Mouse (Mus musculus) midbrain, embryonic 12.5 days (tissue): ENCODE data around the gene Fgf10. TPM values are rescaled to one million over a fixed set of nuclear protein-coding genes. Genes with fewer than 3 reads are reported as not detected.

Experiments
- ATAC-seq: fragments of 200-750 bp; cut with Nextera tagmentation; 2 replicates; pipeline ENCODE4 v1.8.0; 2017; ENCODE audit warnings: low read depth, moderate TSS enrichment, moderate library complexity; ENCODE audit not compliant: low FRiP score
- H3K27ac ChIP-seq: fragments of 300-500 bp; sonication (generic); replicated peaks from 2 replicates; pipeline ENCODE4 v1.5.1; 2016; ENCODE audit warnings: mild to moderate bottlenecking
- H3K27me3 ChIP-seq: fragments of 300-500 bp; sonication (generic); 2 replicates; pipeline ENCODE4 v1.6.1; 2016; ENCODE audit warnings: mild to moderate bottlenecking
- H3K36me3 ChIP-seq: fragments of 300-500 bp; sonication (generic); 2 replicates; pipeline ENCODE4 v1.6.1; 2016
- H3K4me1 ChIP-seq: fragments of 300-500 bp; sonication (generic); 2 replicates; pipeline ENCODE4 v1.6.1; 2016
- H3K4me2 ChIP-seq: fragments of 300-500 bp; sonication (generic); replicated peaks from 2 replicates; pipeline ENCODE4 v1.6.1; 2016; ENCODE audit warnings: mild to moderate bottlenecking, moderate library complexity
- H3K4me3 ChIP-seq: fragments of 300-500 bp; sonication (generic); 2 replicates; pipeline ENCODE4 v1.5.1; 2016; ENCODE audit warnings: mild to moderate bottlenecking
- H3K9ac ChIP-seq: fragments of 300-500 bp; sonication (generic); replicated peaks from 2 replicates; pipeline ENCODE4 v1.6.1; 2016; ENCODE audit warnings: mild to moderate bottlenecking, moderate library complexity
- H3K9me3 ChIP-seq: fragments of 300-500 bp; sonication (generic); 2 replicates; pipeline ENCODE4 v1.6.1; 2016; ENCODE audit warnings: mild to moderate bottlenecking
- WGBS: fragments of 180-500 bp; shearing (Covaris S2); methylation state at CpG from one replicate; pipeline ENCODE4 v1.1.7; 2016; 5-methylcytosine and 5-hydroxymethylcytosine counted together
- polyA plus RNA-seq: library from polyadenylated mRNA; unstranded; fragments of >200 nt; fragmentation: Nextera tagmentation; extraction: Ambion mirVana; gene quantifications from 2 replicates; pipeline ENCODE4 v1.2.1, GENCODE M21; 2016

The Fgf10 gene
- polyA plus RNA-seq, 1 experiment from 2014 or later = 0.56 TPM

GRCm38 (mm10) chr13:118800176-118800575 is 130.6 kb downstream of the Fgf10 start:
- H3K27ac ChIP-seq = no peak overlapping the region
- H3K9me3 ChIP-seq = no peaks in the 10 kb centered on the region
- H3K4me3 ChIP-seq = no peak overlapping the region
- no peaks in the 10 kb centered on the region for H3K36me3 ChIP-seq
- WGBS = 91% methylated on average over 4 of the region's 4 CpGs
- no peak for ATAC-seq
- H3K4me2 ChIP-seq = no peak overlapping the region
- H3K4me1 ChIP-seq = no peaks in the 10 kb centered on the region
- H3K9ac ChIP-seq = no peak overlapping the region
- no peaks in the 10 kb centered on the region for H3K27me3 ChIP-seq

- H3K4me1 ChIP-seq = no peaks in the 10 kb centered on the region
- 67% methylated on average over 3 of the region's 3 CpGs for WGBS
- no peaks in the 10 kb centered on the region for H3K27me3 ChIP-seq
- H3K36me3 ChIP-seq = no peaks in the 10 kb centered on the region
- H3K9ac ChIP-seq = no peak overlapping the region
- no peak for ATAC-seq
- H3K4me3 ChIP-seq = no peak overlapping the region
- H3K4me2 ChIP-seq = no peak overlapping the region
- H3K27ac ChIP-seq = no peak overlapping the region
- H3K9me3 ChIP-seq = no peaks in the 10 kb centered on the region
Observed at GRCm38 (mm10) chr13:118806662-118807061, 137.1 kb downstream of the Fgf10 start.

GRCm38 (mm10) chr13:118819785-118820184 is 150.2 kb downstream of the Fgf10 start:
- Histone ChIP-seq H3K4me1 (no peaks in the 10 kb centered on the region), H3K4me3 (no peak overlapping the region), H3K9ac (no peak overlapping the region), H3K27me3 (no peaks in the 10 kb centered on the region), H3K9me3 (no peaks in the 10 kb centered on the region), H3K36me3 (no peaks in the 10 kb centered on the region), H3K4me2 (no peak overlapping the region), H3K27ac (no peak overlapping the region)
- ATAC-seq = no peak
- 87% methylated on average over 6 of the region's 6 CpGs for WGBS

GRCm38 (mm10) chr13:118823113-118823512 is 153.5 kb downstream of the Fgf10 start:
- Histone ChIP-seq H3K27me3 (no peaks in the 10 kb centered on the region), H3K9ac (no peak overlapping the region), H3K4me2 (no peak overlapping the region), H3K27ac (no peak overlapping the region), H3K36me3 (no peaks in the 10 kb centered on the region), H3K9me3 (no peaks in the 10 kb centered on the region), H3K4me1 (no peaks in the 10 kb centered on the region), H3K4me3 (no peak overlapping the region)
- WGBS = 86% methylated on average over 2 of the region's 2 CpGs
- no peak for ATAC-seq

GRCm38 (mm10) chr13:118825102-118825501 is 155.5 kb downstream of the Fgf10 start:
- WGBS = 94% methylated on average over 4 of the region's 4 CpGs
- no peak overlapping the region for H3K4me2 ChIP-seq
- no peaks in the 10 kb centered on the region for H3K27me3 ChIP-seq
- H3K9ac ChIP-seq = no peak overlapping the region
- H3K4me3 ChIP-seq = no peak overlapping the region
- H3K4me1 ChIP-seq = no peaks in the 10 kb centered on the region
- ATAC-seq = no peak
- H3K36me3 ChIP-seq = no peaks in the 10 kb centered on the region
- H3K27ac ChIP-seq = no peak overlapping the region
- H3K9me3 ChIP-seq = no peaks in the 10 kb centered on the region

- Histone ChIP-seq H3K9ac (no peak overlapping the region), H3K27me3 (no peaks in the 10 kb centered on the region)
- no peak for ATAC-seq
Observed at GRCm38 (mm10) chr13:118828604-118829381, 159.2 kb downstream of the Fgf10 start.

GRCm38 (mm10) chr13:118834021-118834420 is 164.4 kb downstream of the Fgf10 start:
- Histone ChIP-seq H3K27me3 (no peaks in the 10 kb centered on the region), H3K4me2 (no peak overlapping the region), H3K36me3 (no peaks in the 10 kb centered on the region), H3K4me3 (no peak overlapping the region), H3K27ac (no peak overlapping the region), H3K4me1 (no peaks in the 10 kb centered on the region), H3K9ac (no peak overlapping the region), H3K9me3 (no peaks in the 10 kb centered on the region)
- no peak for ATAC-seq

More at GRCm38 (mm10) chr13:118828604-118829381, 159.2 kb downstream of the Fgf10 start:
- Histone ChIP-seq H3K4me3 (no peak overlapping the region), H3K4me2 (no peak overlapping the region), H3K9me3 (no peaks in the 10 kb centered on the region), H3K36me3 (no peaks in the 10 kb centered on the region), H3K4me1 (no peaks in the 10 kb centered on the region), H3K27ac (no peak overlapping the region)
- 90% methylated on average over 10 of the region's 10 CpGs for WGBS

- H3K27ac ChIP-seq = no peak overlapping the region
- H3K4me3 ChIP-seq = no peak overlapping the region
- ATAC-seq = peak; percentile 47; the same call in 1 of the 2 replicates
- WGBS = 71% methylated on average over 4 of the region's 4 CpGs
- H3K27me3 ChIP-seq = no peaks in the 10 kb centered on the region
- no peak overlapping the region for H3K9ac ChIP-seq
- no peaks in the 10 kb centered on the region for H3K9me3 ChIP-seq
- no peaks in the 10 kb centered on the region for H3K4me1 ChIP-seq
- no peak overlapping the region for H3K4me2 ChIP-seq
- H3K36me3 ChIP-seq = no peaks in the 10 kb centered on the region
Observed at GRCm38 (mm10) chr13:118835078-118835477, 165.5 kb downstream of the Fgf10 start.
